Mouse (Mus musculus) myocyte (in vitro differentiated cells): ENCODE measurements at regions not wholly inside any gene's neighbourhood (a gene's known extent, or its start where the extent isn't known, plus 50 kb on each side); places are given as distances from the start of the nearest gene placed in this dataset.

ENCODE experiments used
- MAX ChIP-seq: IDR thresholded peaks from one replicate; pipeline ENCODE4 v1.6.1; 2011; ENCODE audit warnings: low read depth, mild to moderate bottlenecking, control low read depth
- MYOD1 ChIP-seq, 3 experiments: IDR thresholded peaks; one replicate each; pipeline ENCODE4 v1.6.1; 2011; ENCODE audit warnings: control low read depth in 2 of 3, low read depth in 2 of 3, mild to moderate bottlenecking in 2 of 3, moderate library complexity in 1 of 3; ENCODE audit not compliant: insufficient read length in 2 of 3, control insufficient read depth in 1 of 3
- MYOG ChIP-seq, 3 experiments: IDR thresholded peaks; one replicate each; pipeline ENCODE4 v1.6.1; 2011; ENCODE audit warnings: control low read depth in 2 of 3, low read depth in 2 of 3, mild to moderate bottlenecking in 2 of 3; ENCODE audit not compliant: insufficient read length in 2 of 3, control insufficient read depth in 1 of 3, insufficient read depth in 1 of 3
- POLR2A ChIP-seq: IDR thresholded peaks from one replicate; pipeline ENCODE4 v1.6.1; 2011; ENCODE audit warnings: low read depth, mild to moderate bottlenecking, control low read depth, moderate library complexity; ENCODE audit not compliant: insufficient read length
- POLR2AphosphoS2 ChIP-seq: IDR thresholded peaks from one replicate; pipeline ENCODE4 v1.6.1; 2011; ENCODE audit warnings: low read depth, control low read depth; ENCODE audit not compliant: insufficient read length
- TCF3 ChIP-seq: IDR thresholded peaks from one replicate; pipeline ENCODE4 v1.6.1; 2011; ENCODE audit warnings: low read depth, control low read depth; ENCODE audit not compliant: insufficient read length
- USF1 ChIP-seq: IDR thresholded peaks from one replicate; pipeline ENCODE4 v1.6.1; 2011; ENCODE audit warnings: low read depth, mild to moderate bottlenecking, control low read depth, moderate library complexity

DNA sequence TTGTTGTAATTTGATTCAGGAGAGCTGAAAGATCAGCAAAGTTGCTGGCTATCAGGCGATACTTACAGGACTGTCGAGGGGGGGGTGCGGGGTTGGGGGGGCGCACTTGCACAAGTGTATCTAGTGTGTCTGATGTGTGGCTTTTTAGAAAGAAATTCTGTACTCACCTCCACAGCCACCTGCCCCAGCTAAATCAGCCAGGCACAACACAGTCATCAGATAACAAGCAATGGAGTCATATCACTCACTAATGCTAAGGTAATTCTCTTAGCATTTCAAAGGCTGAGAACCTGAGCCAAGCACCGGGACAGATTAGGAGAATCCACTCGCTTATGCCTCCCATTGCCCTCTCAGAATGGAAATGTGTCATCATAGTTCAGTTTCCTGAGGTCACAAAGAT is 211.8 kb upstream of the Spaca1 start:
- no peak for TF ChIP-seq MYOD1 (IDR thresholded peaks at IDR 0.05; ENCODE audit: control insufficient read depth in 1 of 3, insufficient read length in 2 of 3, low read depth in 2 of 3)
- no peak for TF ChIP-seq USF1
- no peak for TF ChIP-seq POLR2AphosphoS2
- TF ChIP-seq MAX: no peak
- no peak for TF ChIP-seq POLR2A
- TF ChIP-seq TCF3: no peak
- no peak for TF ChIP-seq MYOG (IDR thresholded peaks at IDR 0.05; ENCODE audit: control insufficient read depth in 1 of 3, insufficient read depth in 1 of 3, insufficient read length in 2 of 3, low read depth in 2 of 3)
